Mouse (Mus musculus) heart, postnatal 0 days (tissue): ENCODE measurements around the gene Tlx2.

Source experiments
- CTCF ChIP-seq: IDR thresholded peaks from 2 replicates; pipeline ENCODE4 v1.5.1; 2016; ENCODE audit warnings: antibody characterized with exemption, control low read depth, low read depth
- EP300 ChIP-seq: IDR thresholded peaks from 2 replicates; pipeline ENCODE4 v1.6.1; 2016; ENCODE audit warnings: antibody characterized with exemption, low read depth

DNA sequence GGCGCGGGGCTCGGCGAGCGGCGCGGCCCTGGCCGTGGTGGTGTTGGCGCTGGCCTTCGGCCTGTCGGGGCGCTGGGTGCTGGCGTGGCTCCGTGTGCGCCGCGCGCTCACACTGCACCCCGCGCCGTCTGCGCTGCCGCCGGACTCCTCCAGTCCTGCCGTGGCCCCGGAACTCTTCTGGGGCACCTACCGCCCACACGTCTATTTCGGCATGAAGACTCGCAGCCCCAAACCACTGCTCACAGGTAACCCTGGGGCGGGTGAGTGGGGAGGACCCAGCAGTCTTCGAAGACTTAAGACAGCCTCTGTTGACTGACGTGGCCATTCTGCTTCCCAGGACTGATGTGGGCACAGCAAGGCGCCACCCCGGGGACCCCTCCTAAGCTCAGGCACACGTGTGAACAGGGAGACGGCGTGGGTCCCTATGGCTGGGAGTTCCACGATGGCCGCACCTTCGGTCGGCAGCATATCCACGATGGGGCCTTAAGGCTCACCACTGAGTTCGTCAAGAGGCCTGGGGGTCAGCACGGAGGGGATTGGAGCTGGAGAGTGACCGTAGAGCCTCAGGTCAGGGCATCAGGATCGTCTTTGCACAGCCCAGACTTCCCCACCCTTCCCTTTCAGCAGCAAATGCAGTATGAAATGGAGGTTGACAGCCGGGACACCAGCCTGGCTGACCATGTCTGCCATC, 45.7 kb upstream of the Tlx2 start:
- no peak for TF ChIP-seq EP300
- no peak for TF ChIP-seq CTCF
